Mouse (Mus musculus) hindbrain, postnatal 0 days (tissue): ENCODE measurements at regions not wholly inside any gene's neighbourhood (a gene's known extent, or its start where the extent isn't known, plus 50 kb on each side); places are given as distances from the start of the nearest gene placed in this dataset.

Experiments used
- ATAC-seq: fragments of 200-750 bp; cut with Nextera tagmentation; 2 replicates; pipeline ENCODE4 v1.8.0; 2017; ENCODE audit warnings: mild to moderate bottlenecking, moderate TSS enrichment, moderate library complexity
- DNase-seq: peaks from one replicate; pipeline ENCODE4 v3.0.0-alpha.2; 2015; ENCODE audit warnings: low spot score
- H3K27ac ChIP-seq: fragments of 300-500 bp; sonication (generic); 2 replicates; pipeline ENCODE4 v1.5.1; 2014; ENCODE audit warnings: mild to moderate bottlenecking
- H3K27me3 ChIP-seq: fragments of 300-500 bp; sonication (generic); 2 replicates; pipeline ENCODE4 v1.6.1; 2014; ENCODE audit warnings: low read length, mixed read lengths; ENCODE audit not compliant: insufficient read depth
- H3K36me3 ChIP-seq: fragments of 300-500 bp; sonication (generic); 2 replicates; pipeline ENCODE4 v1.6.1; 2014; ENCODE audit warnings: low read length, mixed read lengths; ENCODE audit not compliant: insufficient read depth
- H3K4me1 ChIP-seq: fragments of 300-500 bp; sonication (generic); 2 replicates; pipeline ENCODE4 v1.6.1; 2014; ENCODE audit warnings: antibody characterized with exemption, low read length, mixed read lengths; ENCODE audit not compliant: insufficient read depth
- H3K4me2 ChIP-seq: fragments of 300-500 bp; sonication (generic); 2 replicates; pipeline ENCODE4 v1.6.1; 2014; ENCODE audit warnings: low read depth, mild to moderate bottlenecking, low read length, moderate library complexity, mixed read lengths
- H3K4me3 ChIP-seq: fragments of 300-500 bp; sonication (generic); 2 replicates; pipeline ENCODE4 v1.5.1; 2014; ENCODE audit warnings: low read length
- H3K9ac ChIP-seq: fragments of 300-500 bp; sonication (generic); replicated peaks from 2 replicates; pipeline ENCODE4 v1.6.1; 2014; ENCODE audit warnings: mild to moderate bottlenecking, low read length, moderate library complexity, mixed read lengths
- H3K9me3 ChIP-seq: fragments of 300-500 bp; sonication (generic); 2 replicates; pipeline ENCODE4 v1.6.1; 2016; ENCODE audit warnings: low read length, mixed read lengths
- CTCF ChIP-seq: IDR thresholded peaks from 2 replicates; pipeline ENCODE4 v1.5.1; 2016; ENCODE audit warnings: antibody characterized with exemption, control low read depth, low read depth
- WGBS: fragments of 180-500 bp; shearing (Covaris S2); extraction: QIAGEN DNeasy Blood & Tissue Kit; methylation state at CpG from one replicate; pipeline ENCODE4 v1.1.7; 2014; 5-methylcytosine and 5-hydroxymethylcytosine counted together

DNA sequence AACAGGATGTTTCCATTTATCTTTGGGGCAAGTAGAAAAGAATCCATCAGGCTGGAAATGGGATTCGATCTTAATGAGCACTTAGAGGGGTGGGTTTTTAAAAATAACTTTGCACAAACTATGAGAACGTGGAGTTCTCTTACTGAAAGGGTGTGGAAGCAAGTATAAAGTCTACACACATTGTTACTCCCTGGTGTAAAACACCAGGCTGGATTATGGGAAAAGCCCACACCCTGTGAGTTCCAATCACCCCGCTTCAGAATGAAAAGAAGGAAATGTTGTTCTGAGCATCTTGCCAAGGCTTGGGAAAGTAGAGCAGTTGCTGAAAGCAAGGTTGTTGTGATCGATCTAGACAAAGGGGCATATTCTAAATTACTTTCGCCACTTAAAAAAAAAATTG, 65.0 kb upstream of the S1pr1 start:
- 80% methylated on average over 5 of the region's 5 CpGs for WGBS
- Histone ChIP-seq H3K4me2 (no peak overlapping the region), H3K36me3 (no peaks in the 10 kb centered on the region), H3K27me3 (no peaks in the 10 kb centered on the region), H3K4me1 (no peaks in the 10 kb centered on the region), H3K27ac (no peak overlapping the region), H3K9me3 (no peaks in the 10 kb centered on the region), H3K9ac (no peak overlapping the region), H3K4me3 (no peak overlapping the region)
- no peak for TF ChIP-seq CTCF
- no peak for ATAC-seq
- no peak for DNase-seq

DNA sequence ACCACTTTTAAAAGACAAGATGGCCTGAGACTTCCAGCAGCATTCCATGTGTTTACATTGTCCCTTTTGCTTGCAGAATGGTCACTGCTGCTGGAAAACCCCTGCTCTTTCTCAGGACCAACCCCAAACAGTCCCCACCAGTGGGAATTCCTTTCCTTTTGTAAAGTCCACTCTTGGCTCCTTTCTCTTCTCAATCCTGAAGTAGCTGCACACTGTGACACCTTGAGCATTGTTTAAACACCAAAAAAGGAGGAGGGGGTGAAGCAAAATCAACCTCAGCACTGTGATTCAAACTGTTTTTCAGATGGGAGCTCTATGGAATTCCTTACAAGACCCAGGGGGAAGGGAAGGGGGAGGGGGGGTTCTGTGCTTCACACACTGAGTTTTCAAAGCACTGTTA, 67.9 kb upstream of the S1pr1 start:
- H3K9me3 ChIP-seq = no peaks in the 10 kb centered on the region
- no peaks in the 10 kb centered on the region for H3K27me3 ChIP-seq
- no peak overlapping the region for H3K4me2 ChIP-seq
- DNase-seq = no peak
- H3K9ac ChIP-seq = no peak overlapping the region
- no peaks in the 10 kb centered on the region for H3K36me3 ChIP-seq
- no peak for ATAC-seq
- TF ChIP-seq CTCF = no peak
- H3K27ac ChIP-seq = no peak overlapping the region
- no peaks in the 10 kb centered on the region for H3K4me1 ChIP-seq
- no peak overlapping the region for H3K4me3 ChIP-seq

DNA sequence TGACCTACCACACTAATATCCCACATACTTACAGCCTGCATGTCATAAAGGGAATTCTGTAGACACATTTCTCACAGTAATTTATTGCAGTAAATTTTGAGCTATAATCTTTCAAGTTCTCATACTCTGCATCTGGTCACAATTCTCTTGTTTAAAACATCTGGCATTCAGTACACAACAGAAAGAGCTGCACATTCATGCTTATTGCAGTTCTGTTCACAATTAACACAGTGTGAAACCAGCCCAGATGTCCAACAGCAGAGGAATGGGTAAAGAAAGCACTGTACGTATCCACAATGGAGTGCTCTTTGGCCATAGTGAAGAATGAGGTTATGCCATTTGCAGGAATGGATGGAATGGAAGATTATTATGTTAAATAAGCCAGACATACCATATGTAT, 72.5 kb upstream of the S1pr1 start:
- DNase-seq = no peak
- H3K4me1 ChIP-seq = no peaks in the 10 kb centered on the region
- no peaks in the 10 kb centered on the region for H3K9me3 ChIP-seq
- H3K27me3 ChIP-seq = no peaks in the 10 kb centered on the region
- H3K4me3 ChIP-seq = no peak overlapping the region
- H3K9ac ChIP-seq = no peak overlapping the region
- 79% methylated on average over 1 of the region's 1 CpGs for WGBS
- no peaks in the 10 kb centered on the region for H3K36me3 ChIP-seq
- no peak for ATAC-seq
- no peak overlapping the region for H3K27ac ChIP-seq
- no peak overlapping the region for H3K4me2 ChIP-seq
- no peak for TF ChIP-seq CTCF

DNA sequence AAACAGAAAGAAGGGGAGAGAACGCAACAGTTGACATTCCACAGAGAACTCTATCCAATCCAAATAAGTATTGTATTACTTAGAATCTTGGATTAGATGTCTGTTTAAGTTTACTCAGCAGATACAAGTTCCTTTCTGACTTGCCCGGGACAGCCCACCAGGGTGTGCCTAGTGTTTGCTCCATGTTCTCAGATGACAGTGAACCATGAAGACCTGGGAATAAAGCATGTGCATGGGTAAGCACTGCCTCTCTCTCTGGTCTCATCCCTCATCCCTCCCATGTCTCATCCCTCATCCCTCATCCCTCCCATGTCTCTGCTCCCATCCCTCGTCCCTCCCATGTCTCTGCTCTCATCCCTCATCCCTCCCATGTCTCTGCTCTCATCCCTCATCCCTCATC, 73.7 kb upstream of the S1pr1 start:
- no peaks in the 10 kb centered on the region for H3K36me3 ChIP-seq
- no peak overlapping the region for H3K4me2 ChIP-seq
- H3K4me3 ChIP-seq = no peak overlapping the region
- no peak overlapping the region for H3K27ac ChIP-seq
- 86% methylated on average over 3 of the region's 3 CpGs for WGBS
- H3K27me3 ChIP-seq = no peaks in the 10 kb centered on the region
- H3K9me3 ChIP-seq = no peaks in the 10 kb centered on the region
- DNase-seq (no peak), ATAC-seq (no peak)
- no peaks in the 10 kb centered on the region for H3K4me1 ChIP-seq
- no peak for TF ChIP-seq CTCF
- no peak overlapping the region for H3K9ac ChIP-seq

DNA sequence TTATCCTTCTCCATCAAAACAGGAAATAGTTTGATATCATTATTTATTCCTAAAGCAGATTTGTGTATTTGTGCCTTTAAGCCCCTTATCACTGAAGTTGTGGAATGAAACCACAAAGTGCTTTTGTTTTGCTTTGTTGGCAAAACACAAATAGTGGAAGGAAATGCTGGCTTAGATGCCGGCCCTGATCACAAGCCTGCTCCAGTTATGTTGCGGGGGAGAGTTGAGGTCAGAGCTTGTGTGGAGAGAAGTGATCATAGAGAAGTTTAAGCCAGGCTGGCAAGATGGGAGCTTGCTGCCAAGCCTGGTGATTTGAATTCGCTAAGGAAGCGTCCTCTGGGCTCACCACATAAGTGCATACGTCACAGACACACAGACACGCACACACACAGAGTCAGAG, 74.2 kb upstream of the S1pr1 start:
- no peak overlapping the region for H3K4me3 ChIP-seq
- no peak for TF ChIP-seq CTCF
- no peaks in the 10 kb centered on the region for H3K9me3 ChIP-seq
- H3K27me3 ChIP-seq = no peaks in the 10 kb centered on the region
- H3K4me1 ChIP-seq = no peaks in the 10 kb centered on the region
- no peak overlapping the region for H3K9ac ChIP-seq
- H3K36me3 ChIP-seq = no peaks in the 10 kb centered on the region
- no peak overlapping the region for H3K27ac ChIP-seq
- H3K4me2 ChIP-seq = no peak overlapping the region
- 77% methylated on average over 6 of the region's 6 CpGs for WGBS
- ATAC-seq (no peak), DNase-seq (no peak)

DNA sequence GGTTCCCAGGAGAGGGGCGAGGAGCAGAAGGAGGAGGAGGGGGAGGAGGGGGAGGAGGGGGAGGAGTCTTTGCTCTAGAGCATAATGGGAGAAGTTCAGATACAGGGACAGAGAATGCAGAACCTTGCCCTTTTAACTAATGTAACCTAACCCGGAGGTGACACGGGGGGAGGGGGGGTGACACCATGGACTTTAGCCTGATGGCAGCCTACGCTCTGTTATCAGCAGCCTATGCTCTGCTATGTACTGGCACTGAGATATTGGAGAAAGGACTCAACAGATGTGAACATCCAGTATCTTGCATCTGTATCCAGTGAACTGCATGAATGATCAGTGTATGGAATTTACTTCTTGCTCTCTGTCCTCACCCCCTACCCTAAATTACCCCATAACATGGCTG, 77.7 kb upstream of the S1pr1 start:
- DNase-seq = no peak
- H3K27ac ChIP-seq = no peak overlapping the region
- H3K9ac ChIP-seq = no peak overlapping the region
- H3K4me2 ChIP-seq = no peak overlapping the region
- H3K27me3 ChIP-seq = no peaks in the 10 kb centered on the region
- TF ChIP-seq CTCF = no peak
- ATAC-seq = no peak
- WGBS = 55% methylated on average over 4 of the region's 4 CpGs
- no peak overlapping the region for H3K4me3 ChIP-seq
- no peaks in the 10 kb centered on the region for H3K9me3 ChIP-seq
- no peaks in the 10 kb centered on the region for H3K4me1 ChIP-seq
- no peaks in the 10 kb centered on the region for H3K36me3 ChIP-seq

DNA sequence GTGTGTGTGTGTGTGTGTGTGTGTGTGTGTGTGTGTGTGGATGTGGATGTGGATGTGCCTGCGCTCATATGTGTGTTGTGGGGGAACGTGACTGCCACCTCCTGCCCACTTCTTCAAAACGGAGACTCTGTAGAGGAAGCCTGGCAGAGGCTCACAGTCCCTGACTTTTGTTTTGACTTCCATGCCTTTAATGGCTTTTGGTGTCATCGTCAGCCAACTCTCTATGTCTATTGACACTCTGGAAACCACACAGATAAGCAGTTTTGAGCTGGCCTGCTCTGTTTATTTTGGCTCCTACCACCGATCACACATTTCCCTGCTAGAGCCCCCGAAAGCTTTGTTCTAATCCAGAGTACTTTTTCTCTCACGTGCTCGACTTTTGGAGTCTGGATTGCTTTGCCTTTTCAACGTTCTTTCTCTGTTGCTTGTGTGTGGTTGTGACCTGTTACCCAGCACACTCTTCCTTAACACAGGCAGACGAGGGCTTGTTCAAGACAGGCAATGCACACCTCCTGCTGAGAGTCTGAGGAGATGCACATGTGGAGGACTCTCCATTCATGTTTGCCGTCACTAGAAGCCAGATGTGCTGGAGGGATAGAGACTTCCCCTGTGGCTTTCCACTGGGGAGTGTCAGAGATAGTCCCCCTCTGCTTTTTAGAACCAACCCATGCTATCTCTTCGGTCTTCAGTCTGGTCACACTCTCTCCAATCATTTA, 78.6 kb upstream of the S1pr1 start:
- H3K36me3 ChIP-seq = no peaks in the 10 kb centered on the region
- no peak overlapping the region for H3K9ac ChIP-seq
- no peaks in the 10 kb centered on the region for H3K9me3 ChIP-seq
- no peak overlapping the region for H3K4me3 ChIP-seq
- 54% methylated on average over 12 of the region's 12 CpGs for WGBS
- ATAC-seq (peak; percentile 43; the same call in 1 of the 2 replicates), DNase-seq (peak; percentile 33)
- H3K4me2 ChIP-seq = no peak overlapping the region
- H3K27me3 ChIP-seq = no peaks in the 10 kb centered on the region
- peak; percentile 43; the same call in 1 of the 2 replicates for TF ChIP-seq CTCF
- no peaks in the 10 kb centered on the region for H3K4me1 ChIP-seq
- no peak overlapping the region for H3K27ac ChIP-seq
